Mouse (Mus musculus) cerebellum, postnatal 10 days (tissue): ENCODE measurements around the gene Tmem59.

Experiments used
- DNase-seq, 2 experiments: peaks; one replicate each; pipeline ENCODE4 v3.0.0; 2021; ENCODE audit warnings: mixed read lengths in 2 of 2

Gene Tmem59

DNA sequence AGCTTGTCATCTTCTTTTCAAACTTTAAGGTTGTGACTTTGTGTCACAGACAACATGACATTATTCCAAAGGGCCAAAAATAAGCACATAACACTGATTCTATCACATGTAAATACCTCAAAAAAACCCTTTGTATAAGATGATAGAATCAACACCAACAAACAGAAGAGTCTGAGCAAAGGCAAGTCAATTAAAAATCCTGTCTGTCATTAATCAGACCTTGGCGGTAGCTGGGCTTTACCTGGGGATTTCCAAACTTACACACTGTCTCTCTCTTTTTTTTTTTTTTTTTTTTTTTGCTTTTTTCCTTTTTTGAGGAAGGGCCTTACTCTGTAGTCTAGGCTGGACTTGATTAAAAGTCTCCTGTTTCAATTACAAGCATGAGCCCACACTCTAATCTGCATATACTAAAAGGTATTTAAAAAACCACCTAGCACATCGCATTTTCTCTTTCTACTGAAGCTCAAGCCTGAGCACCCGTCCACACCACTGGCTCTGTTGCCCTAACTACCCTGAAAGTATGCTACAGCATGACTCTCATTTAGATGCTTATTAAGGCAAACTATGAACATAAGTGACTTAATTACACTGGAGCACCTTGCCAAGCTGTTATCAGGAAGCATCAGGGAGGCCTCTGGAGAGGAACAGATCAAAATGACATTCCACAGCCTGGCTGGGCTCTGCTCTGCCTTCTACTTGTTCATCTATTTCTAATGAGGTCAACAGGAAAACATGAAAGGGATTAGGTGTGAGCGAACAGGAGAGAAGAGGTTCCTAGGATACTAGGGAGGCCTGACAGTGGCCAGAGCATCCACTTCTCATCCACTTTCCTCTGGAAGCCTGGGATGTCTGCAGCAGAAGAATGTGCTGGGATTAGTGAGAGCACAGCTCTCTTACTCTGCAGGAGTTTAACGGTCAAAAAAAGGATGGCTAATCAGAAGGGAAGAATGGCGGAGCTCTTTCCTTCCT is 65.5 kb downstream of the Tmem59 start:
- DNase-seq, result no peak

DNA sequence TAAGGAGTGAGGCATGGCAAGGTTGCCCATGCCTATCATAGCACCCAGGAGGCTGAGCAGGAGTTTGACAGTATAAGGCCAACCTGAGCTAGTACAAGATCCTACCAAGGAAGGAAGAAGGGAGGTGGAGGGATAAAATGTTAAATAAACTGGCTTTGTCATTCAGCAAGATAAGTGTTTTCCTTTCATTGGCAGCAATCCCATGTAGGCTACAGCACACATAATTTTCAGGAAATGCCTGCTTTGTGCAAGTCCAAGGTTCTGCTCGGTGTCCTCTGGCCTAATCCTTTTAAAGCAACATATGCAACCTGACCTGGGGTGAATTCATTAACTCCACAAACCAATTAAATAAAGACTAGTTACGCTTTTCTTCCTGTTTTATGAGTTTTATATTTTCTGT is 67.2 kb downstream of the Tmem59 start:
- DNase-seq, result no peak

DNA sequence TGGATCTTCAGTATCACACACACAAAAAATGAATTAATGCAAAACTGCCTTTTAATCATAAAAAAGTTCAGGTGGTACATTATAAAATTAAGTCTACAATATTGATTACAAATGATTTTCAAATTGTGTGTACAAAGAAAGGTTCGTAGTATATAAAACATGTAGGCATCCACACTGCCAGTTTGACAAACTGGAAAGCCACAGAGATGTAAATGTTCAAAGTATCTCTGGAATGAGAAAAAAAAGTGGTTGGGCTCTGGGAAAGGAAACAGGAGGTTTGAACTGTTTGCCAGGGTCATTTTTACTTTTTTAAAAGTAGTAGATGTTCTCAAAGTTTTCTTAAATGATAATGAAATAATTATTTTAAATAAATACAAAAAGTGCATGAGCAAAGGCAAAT is 67.8 kb downstream of the Tmem59 start:
- DNase-seq, result no peak

DNA sequence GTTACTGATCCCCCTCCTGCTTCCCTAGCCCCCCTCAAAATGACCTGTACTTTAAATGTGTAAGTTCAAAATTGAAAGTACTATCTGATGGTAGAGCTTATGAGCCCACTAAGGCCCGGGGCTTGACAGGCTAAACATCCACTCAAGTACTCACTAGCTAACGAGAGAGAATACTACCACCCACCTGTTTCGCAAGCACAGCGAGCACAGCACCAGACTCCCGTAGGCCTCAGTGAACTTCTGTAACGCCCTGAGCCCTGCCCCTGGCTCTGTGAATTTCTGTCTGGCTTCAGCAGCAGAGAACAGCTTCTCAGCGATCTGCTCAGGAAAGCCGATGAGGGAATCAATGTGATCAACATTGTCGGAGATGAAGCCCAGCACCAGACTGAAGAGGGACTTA is 68.9 kb downstream of the Tmem59 start:
- DNase-seq, result no peak

DNA sequence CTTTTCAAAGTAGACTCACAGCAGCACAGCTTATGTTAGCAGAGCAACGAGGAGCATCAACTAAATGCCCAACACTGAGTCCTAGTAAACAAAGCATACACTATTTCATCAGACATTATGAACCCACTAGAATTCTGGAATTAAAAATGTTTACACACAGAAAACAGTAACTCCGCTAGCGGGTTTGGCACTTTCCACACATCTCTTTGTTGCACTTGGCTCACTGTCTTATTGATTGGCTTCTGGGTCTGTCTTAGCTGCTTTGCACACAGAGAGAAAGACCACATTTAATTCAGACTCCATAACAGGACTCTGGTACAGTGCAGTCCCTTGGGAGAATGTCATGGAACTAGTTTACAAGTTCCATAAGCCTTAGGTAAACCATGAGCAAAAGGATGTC is 69.9 kb downstream of the Tmem59 start:
- peak in 1 of 2 experiments; percentile 7 for DNase-seq

DNA sequence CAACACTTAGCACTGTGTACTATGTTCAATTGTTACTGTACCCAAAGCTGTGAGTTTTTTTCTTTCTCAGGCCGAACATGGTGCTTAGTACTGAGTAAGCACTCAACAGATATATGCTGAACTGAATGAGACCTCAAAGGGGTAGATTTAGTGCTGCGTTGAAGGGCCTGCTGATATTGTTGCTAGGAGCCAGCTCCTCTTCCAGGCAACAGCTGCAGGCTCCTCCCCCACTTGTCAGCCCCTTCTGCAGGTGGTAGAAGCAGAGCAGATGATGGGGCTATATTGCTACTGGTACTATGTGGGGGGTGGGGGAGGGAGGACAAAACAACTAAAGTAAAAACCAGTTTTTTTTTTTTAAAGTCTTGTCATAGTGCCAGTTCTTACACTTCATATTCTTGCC is 71.3 kb downstream of the Tmem59 start:
- peak in 1 of 2 experiments; percentile 28 for DNase-seq

DNA sequence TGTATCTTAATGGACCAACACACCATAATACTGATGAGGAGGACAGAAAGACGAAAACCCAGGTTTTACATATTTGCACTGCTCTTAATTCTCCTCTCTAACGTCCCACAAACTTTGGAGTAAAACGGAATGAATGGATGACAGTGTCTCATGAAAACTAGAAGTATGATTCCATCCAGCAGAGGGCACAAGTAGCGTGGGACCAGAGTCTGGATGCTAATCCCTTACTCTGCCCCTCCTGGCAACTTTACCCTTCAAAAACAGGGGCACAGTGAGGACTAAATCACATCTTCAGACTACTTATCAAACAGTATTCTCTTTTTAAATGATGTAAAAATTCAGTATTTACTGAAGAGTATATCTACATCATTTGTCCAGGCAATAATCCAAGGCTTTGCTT is 72.3 kb downstream of the Tmem59 start:
- peak; percentile 76 to 83 for DNase-seq
